Mouse (Mus musculus) left cerebral cortex, postnatal 10 days (tissue): ENCODE results near the gene Rest. TPM values are rescaled to one million over a fixed set of nuclear protein-coding genes. Genes with fewer than 3 reads are reported as not detected.

Experiments used
- DNase-seq, 2 experiments: peaks; one replicate each; pipeline ENCODE4 v3.0.0; 2021 to 2022; ENCODE audit warnings: low spot score in 2 of 2, mixed read lengths in 1 of 2; ENCODE audit errors: extremely low spot score in 1 of 2
- intact Hi-C: fragments of 180-260 bp; cut with DNase I; formaldehyde crosslinking; loops from one replicate; pipeline ENCODE4 v1.15.1; 2025
- total RNA-seq, 2 experiments: library from RNA; stranded (reverse); gene quantifications; 2 replicates each; pipeline ENCODE4 v1.2.3; 2021

Gene Rest
- total RNA-seq, 2 experiments from 2014 or later, result 4.2 to 5.0 TPM

GRCm38 (mm10) chr5:77260141-77260540 is 5.2 kb upstream of the Rest start:
- intact Hi-C loops, result no loop called here
- DNase-seq, result no peak

GRCm38 (mm10) chr5:77261137-77261536 is 4.2 kb upstream of the Rest start:
- intact Hi-C loops, result no loop called here
- DNase-seq, result no peak

GRCm38 (mm10) chr5:77262105-77262504 is 3.2 kb upstream of the Rest start:
- intact Hi-C loops, result no loop called here
- no peak for DNase-seq

GRCm38 (mm10) chr5:77265671-77266065 is 377 bp downstream of the Rest start:
- intact Hi-C loops, result no loop called here
- DNase-seq, result peak in 1 of 2 experiments; percentile 86

GRCm38 (mm10) chr5:77266066-77266885 is 985 bp downstream of the Rest start:
- intact Hi-C loops, result no loop called here

GRCm38 (mm10) chr5:77266886-77267401 is 1.7 kb downstream of the Rest start:
- intact Hi-C loops, result no loop called here
- DNase-seq, result no peak

More at GRCm38 (mm10) chr5:77266066-77266885, 985 bp downstream of the Rest start:
- peak in 1 of 2 experiments; percentile 74 for DNase-seq

- intact Hi-C loops, result no loop called here
- DNase-seq, result no peak
These were observed 2.1 kb downstream of the Rest start for GRCm38 (mm10) chr5:77267441-77267840.

GRCm38 (mm10) chr5:77267957-77268624 is 2.8 kb downstream of the Rest start:
- intact Hi-C loops, result no loop called here
- DNase-seq, result no peak

GRCm38 (mm10) chr5:77269399-77269798 is 4.1 kb downstream of the Rest start:
- intact Hi-C loops, result no loop called here

GRCm38 (mm10) chr5:77273151-77273550 is 7.9 kb downstream of the Rest start:
- DNase-seq, result no peak
- intact Hi-C loops, result no loop called here

More at GRCm38 (mm10) chr5:77269399-77269798, 4.1 kb downstream of the Rest start:
- no peak for DNase-seq

- DNase-seq, result no peak
- intact Hi-C loops, result no loop called here
These were observed 10.7 kb downstream of the Rest start for GRCm38 (mm10) chr5:77275950-77276349.

- intact Hi-C loops, result no loop called here
- DNase-seq, result no peak
These were observed 11.9 kb downstream of the Rest start for GRCm38 (mm10) chr5:77277204-77277603.

- intact Hi-C loops, result no loop called here
- no peak for DNase-seq
These were observed 16.4 kb downstream of the Rest start for GRCm38 (mm10) chr5:77281518-77282174.

GRCm38 (mm10) chr5:77282242-77282641 is 17.0 kb downstream of the Rest start:
- intact Hi-C loops, result no loop called here
- DNase-seq, result no peak

GRCm38 (mm10) chr5:77285685-77286084 is 20.4 kb downstream of the Rest start:
- DNase-seq, result no peak
- intact Hi-C loops, result no loop called here

GRCm38 (mm10) chr5:77286904-77287303 is 21.6 kb downstream of the Rest start:
- intact Hi-C loops, result no loop called here
- DNase-seq, result no peak

- intact Hi-C loops, result no loop called here
- DNase-seq, result no peak
These were observed 22.6 kb downstream of the Rest start for GRCm38 (mm10) chr5:77287901-77288300.

GRCm38 (mm10) chr5:77289686-77290085 is 24.4 kb downstream of the Rest start:
- no peak for DNase-seq
- intact Hi-C loops, result no loop called here

- intact Hi-C loops, result no loop called here
These were observed 25.3 kb downstream of the Rest start for GRCm38 (mm10) chr5:77290606-77291005.

More at GRCm38 (mm10) chr5:77290606-77291005, 25.3 kb downstream of the Rest start:
- no peak for DNase-seq
